Mouse (Mus musculus) E14TG2a.4 (cell line): ENCODE measurements around the gene Ibsp.

Experiments
- CTCF ChIP-seq: conservative IDR thresholded peaks from 2 replicates; pipeline ENCODE4 v1.5.1; 2014; ENCODE audit warnings: low read length
- NANOG ChIP-seq: IDR thresholded peaks from 2 replicates; pipeline ENCODE4 v1.6.1; 2014; ENCODE audit warnings: borderline replicate concordance, low read length, mixed read lengths
- POU5F1 ChIP-seq: IDR thresholded peaks from 2 replicates; pipeline ENCODE4 v1.6.1; 2014; ENCODE audit warnings: low read length, borderline replicate concordance

GRCm38 (mm10) chr5:104357575-104357974 is 58.6 kb downstream of the Ibsp start:
- no peak for TF ChIP-seq CTCF
- no peak for TF ChIP-seq POU5F1
- no peak for TF ChIP-seq NANOG
